Mouse (Mus musculus) lung, adult 2 months (tissue): Measurements from ENCODE around the gene 2310022A10Rik.

Source experiments
- CTCF ChIP-seq: fragments of 200-500 bp; IDR thresholded peaks from 2 replicates; pipeline ENCODE4 v1.5.1; 2011; ENCODE audit warnings: mild to moderate bottlenecking, low read length, control low read depth; ENCODE audit not compliant: insufficient read depth
- POLR2A ChIP-seq: fragments of 200-500 bp; IDR thresholded peaks from 2 replicates; pipeline ENCODE4 v1.6.1; 2011; ENCODE audit warnings: low read depth, mild to moderate bottlenecking, control low read depth, low read length, borderline replicate concordance; ENCODE audit errors: extremely low read depth

DNA sequence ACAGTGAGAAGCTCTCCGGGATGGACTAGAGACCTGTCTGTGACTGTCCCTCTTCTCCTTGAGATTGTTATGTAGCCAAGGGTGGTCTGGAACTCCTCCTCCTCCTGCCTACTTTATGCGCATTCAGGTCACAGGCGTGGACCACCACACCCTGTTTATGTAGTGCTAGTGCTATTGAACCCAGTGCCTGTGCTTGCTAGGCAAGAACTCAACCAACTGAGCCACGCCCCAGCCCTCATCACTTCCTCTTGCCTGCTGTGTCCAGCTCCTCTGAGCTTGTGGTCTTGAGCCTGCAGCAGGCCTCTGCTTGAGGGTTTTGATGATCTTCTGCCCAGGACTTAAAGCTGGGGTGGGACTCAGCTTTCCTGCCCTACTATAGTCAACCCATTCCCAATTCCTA lies 19.1 kb downstream of the 2310022A10Rik start:
- TF ChIP-seq CTCF (no peak), POLR2A (no peak)
